Mouse (Mus musculus) cerebellum, adult 2 months (tissue): ENCODE data around the gene Ager. TPM values are rescaled to one million over a fixed set of nuclear protein-coding genes. Genes with fewer than 3 reads are reported as not detected.

Experiments
- DNase-seq, 2 experiments: peaks; one replicate each; pipeline ENCODE4 v3.0.0; 2021
- H3K27ac ChIP-seq: fragments of 200-500 bp; 2 replicates; pipeline ENCODE4 v1.5.1; 2012; ENCODE audit warnings: low read length, control low read depth, inconsistent platforms; ENCODE audit not compliant: insufficient read depth
- H3K27me3 ChIP-seq: fragments of 200-500 bp; 2 replicates; pipeline ENCODE4 v1.6.1; 2012; ENCODE audit warnings: inconsistent platforms, mild to moderate bottlenecking, low read length, moderate library complexity; ENCODE audit not compliant: control insufficient read depth, insufficient read depth
- H3K4me1 ChIP-seq: fragments of 200-500 bp; 2 replicates; pipeline ENCODE4 v1.6.1; 2011; ENCODE audit warnings: low read length; ENCODE audit not compliant: control insufficient read depth, insufficient read depth
- H3K4me3 ChIP-seq: fragments of 200-500 bp; replicated peaks from 2 replicates; pipeline ENCODE3; 2011; ENCODE audit warnings: mild to moderate bottlenecking, low read depth, low read length, control low read depth; ENCODE audit not compliant: insufficient read depth
- CTCF ChIP-seq: fragments of 200-500 bp; IDR thresholded peaks from 2 replicates; pipeline ENCODE4 v1.5.1; 2011; ENCODE audit warnings: low read depth, mild to moderate bottlenecking, control low read depth, low read length, moderate library complexity, borderline replicate concordance; ENCODE audit not compliant: insufficient read depth
- POLR2A ChIP-seq: fragments of 200-500 bp; IDR thresholded peaks from 2 replicates; pipeline ENCODE4 v1.6.1; 2011; ENCODE audit warnings: low read length, control low read depth, borderline replicate concordance; ENCODE audit not compliant: insufficient read depth
- WGBS: fragments of 180-500 bp; shearing (Covaris S2); methylation state at CpG from one replicate; pipeline ENCODE4 v1.1.7; 2018; 5-methylcytosine and 5-hydroxymethylcytosine counted together
- polyA plus RNA-seq: library from polyadenylated mRNA; depleted of rRNA; stranded (reverse); fragments of >200 nt; gene quantifications from 2 replicates; pipeline ENCODE4 v1.2.3, GENCODE M21; 2012

Gene Ager
- polyA plus RNA-seq, 1 experiment = 1.4 TPM

DNA sequence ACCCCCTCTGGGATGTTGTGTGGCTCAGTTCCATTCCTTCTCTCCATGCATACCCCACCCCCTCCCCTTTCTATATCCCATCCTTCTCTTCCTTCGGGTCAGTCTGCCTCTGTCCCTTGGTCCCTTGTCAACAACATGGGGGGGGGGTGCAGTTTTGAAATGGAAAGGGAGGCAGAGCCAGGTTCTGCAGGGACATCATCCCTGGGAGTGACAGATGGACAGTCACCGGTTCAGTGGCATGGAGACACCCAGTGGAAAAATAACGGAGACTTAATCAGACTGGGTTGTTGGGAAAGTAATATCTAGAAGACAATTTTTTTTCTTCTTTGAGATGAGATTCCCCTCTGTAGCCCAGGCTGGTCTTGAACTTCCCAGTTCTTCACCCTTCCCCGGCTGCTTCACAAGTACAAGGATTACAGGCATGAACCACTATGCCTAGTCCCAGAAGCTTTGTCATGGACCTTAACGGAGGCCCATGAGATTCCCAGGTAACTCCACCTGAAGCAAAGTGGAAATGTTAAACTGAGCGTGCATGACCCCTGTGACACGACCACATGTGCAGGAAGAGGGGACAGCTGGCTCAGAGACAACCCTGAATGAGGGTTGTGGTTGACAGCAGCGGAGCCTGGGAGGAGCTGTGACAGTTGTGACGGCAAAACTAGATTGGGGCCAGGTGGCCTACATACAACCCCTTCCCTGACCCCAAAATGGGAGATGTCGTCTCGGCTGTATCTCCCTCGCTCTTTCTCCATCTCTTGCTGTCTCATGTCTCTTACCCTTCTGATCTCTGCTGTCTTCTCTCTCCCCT lies 32.3 kb downstream of the Ager start:
- Histone ChIP-seq H3K27me3 (no peaks in the 10 kb centered on the region), H3K4me1 (peaks cover 10% of the 10 kb centered on the region), H3K27ac (peak overlapping the region; percentile 97), H3K4me3 (peak overlapping the region; percentile 79)
- TF ChIP-seq POLR2A (peak; percentile 28; the same call in 1 of the 2 replicates), CTCF (no peak)
- DNase-seq = peak; percentile 69 to 84
- WGBS = 6% methylated on average over 12 of the region's 12 CpGs

DNA sequence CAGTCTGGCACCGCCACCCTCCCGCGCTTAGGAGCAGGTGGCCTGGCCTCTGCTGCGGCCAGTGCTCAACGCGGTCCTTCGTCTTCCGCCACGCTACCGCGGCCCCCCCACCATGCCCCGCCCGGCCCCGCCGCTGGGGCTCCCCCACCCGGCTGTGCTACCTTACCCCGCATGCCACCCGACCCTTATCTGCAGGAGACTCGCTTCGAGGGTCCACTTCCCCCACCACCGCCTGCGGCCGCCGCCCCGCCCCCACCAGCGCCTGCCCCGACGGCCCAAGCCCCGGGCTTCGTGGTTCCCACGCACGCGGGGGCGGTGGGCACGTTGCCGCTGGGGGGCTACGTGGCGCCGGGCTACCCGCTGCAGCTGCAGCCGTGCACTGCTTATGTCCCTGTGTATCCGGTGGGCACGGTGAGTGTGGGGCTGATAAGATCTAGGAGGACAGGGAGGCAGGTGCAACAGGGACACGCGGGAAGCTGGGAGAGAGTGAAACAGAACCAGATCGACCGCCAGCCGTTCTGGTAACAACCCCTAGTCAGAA lies 33.2 kb downstream of the Ager start:
- peak overlapping the region; percentile 97 for H3K27ac ChIP-seq
- 1% methylated on average over 42 of the region's 48 CpGs for WGBS
- peak overlapping the region; percentile 79 for H3K4me3 ChIP-seq
- TF ChIP-seq POLR2A (no peak), CTCF (no peak)
- no peaks in the 10 kb centered on the region for H3K27me3 ChIP-seq
- peak; percentile 67 to 71 for DNase-seq
- H3K4me1 ChIP-seq = peaks cover 8% of the 10 kb centered on the region; the same call in 1 of the 2 replicates

DNA sequence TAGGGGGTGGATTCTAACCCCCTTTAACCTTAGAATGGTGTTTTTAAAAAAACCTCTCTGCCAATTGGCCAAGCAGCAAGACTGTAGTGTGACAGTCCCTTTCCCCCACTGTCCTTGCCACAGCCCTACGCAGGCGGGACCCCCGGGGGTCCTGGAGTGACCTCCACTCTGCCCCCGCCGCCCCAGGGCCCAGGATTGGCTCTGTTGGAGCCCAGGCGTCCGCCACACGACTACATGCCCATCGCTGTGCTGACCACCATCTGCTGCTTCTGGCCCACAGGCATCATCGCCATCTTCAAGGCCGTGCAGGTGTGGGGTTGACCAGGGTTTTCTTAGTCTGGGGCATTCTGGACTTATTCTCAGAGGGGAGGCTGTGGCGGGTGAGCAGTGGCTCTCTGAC lies 34.0 kb downstream of the Ager start:
- H3K4me1 ChIP-seq = peaks cover 9% of the 10 kb centered on the region; the same call in 1 of the 2 replicates
- H3K27ac ChIP-seq = peak overlapping the region; percentile 97
- WGBS = 5% methylated on average over 12 of the region's 12 CpGs

DNA sequence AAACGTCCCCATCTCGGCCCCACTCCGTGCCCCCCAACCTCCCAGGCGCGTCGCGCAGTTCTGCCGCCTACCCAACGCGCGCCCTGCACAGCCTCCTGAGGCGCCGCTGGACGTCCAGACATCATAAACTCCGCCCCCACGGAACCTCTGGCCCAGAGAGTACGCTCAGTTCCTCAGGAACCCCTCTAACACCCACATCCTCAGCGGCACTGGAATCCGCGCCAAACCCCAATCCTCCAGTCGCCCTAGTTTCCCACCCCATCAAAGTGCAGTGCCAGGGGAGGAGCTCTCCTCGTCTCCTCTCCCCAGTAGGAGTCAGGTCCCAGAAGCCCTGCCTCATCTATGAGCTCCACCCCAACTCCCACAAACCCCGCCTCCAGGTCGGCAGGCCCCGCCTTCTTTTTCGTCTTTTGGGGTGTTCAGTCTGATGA lies 34.6 kb downstream of the Ager start:
- no peak for TF ChIP-seq CTCF
- peak; percentile 39; the same call in 1 of the 2 replicates for TF ChIP-seq POLR2A
- Histone ChIP-seq H3K4me1 (peaks cover 14% of the 10 kb centered on the region), H3K4me3 (peak overlapping the region; percentile 79), H3K27ac (peak overlapping the region; percentile 97), H3K27me3 (no peaks in the 10 kb centered on the region)
- 3% methylated on average over 26 of the region's 26 CpGs for WGBS
- peak; percentile 89 to 90 for DNase-seq

More for the DNA sequence above, 34.0 kb downstream of the Ager start:
- no peaks in the 10 kb centered on the region for H3K27me3 ChIP-seq
- peak; percentile 61 to 65 for DNase-seq
- peak overlapping the region; percentile 79 for H3K4me3 ChIP-seq
- TF ChIP-seq POLR2A (no peak), CTCF (no peak)

DNA sequence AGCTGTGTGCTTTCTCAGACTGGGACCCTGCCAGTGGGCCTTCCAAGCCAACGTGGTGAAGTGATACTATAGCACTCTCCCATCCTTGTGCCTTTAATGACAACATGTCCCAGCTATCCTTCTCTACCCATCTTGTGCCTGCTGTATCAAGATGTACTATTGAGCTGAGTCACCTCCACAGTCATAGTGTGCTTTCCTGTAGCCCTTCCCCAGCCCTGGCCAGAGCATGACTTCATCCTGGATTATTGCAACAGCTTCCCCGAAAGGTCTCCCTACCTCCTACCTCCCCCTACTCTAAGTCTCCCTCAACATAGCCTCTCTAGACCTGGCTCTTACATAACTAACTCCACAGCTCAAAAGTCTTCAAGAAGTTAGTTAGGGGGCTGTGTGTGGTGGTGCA lies 38.0 kb downstream of the Ager start:
- H3K4me3 ChIP-seq = no peak overlapping the region
- 60% methylated on average over 2 of the region's 2 CpGs for WGBS
- no peak for DNase-seq
- no peak overlapping the region for H3K27ac ChIP-seq
- TF ChIP-seq CTCF = no peak
- peak; percentile 21; the same call in 1 of the 2 replicates for TF ChIP-seq POLR2A
- peaks cover 37% of the 10 kb centered on the region for H3K4me1 ChIP-seq
- no peaks in the 10 kb centered on the region for H3K27me3 ChIP-seq

DNA sequence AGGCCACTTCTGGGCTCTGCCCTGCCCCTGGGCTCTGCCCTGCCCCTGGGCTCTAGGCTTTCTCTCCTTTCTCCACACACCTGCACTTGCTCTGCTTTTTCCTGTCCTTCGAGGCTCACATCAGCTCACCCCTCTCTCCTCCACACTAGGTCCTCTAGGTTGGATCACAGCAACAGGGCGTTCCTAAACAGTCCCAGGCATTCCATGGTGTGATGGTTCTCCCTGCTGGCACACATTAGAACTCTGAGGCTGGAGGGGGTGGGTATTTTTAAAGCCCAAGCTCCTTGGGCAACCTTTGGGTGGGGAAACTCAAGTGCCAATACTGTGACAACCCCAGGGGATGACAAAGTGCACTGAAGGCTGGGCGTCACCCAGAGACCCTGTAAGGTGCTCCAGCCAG lies 39.8 kb downstream of the Ager start:
- Histone ChIP-seq H3K4me1 (peaks cover 50% of the 10 kb centered on the region), H3K27ac (0 out of 2 replicates have a peak overlapping the region, but pooled peaks have one; percentile 27), H3K27me3 (no peaks in the 10 kb centered on the region), H3K4me3 (no peak overlapping the region)
- TF ChIP-seq POLR2A (no peak), CTCF (no peak)
- 44% methylated on average over 3 of the region's 3 CpGs for WGBS
- DNase-seq = peak in 1 of 2 experiments; percentile 36

DNA sequence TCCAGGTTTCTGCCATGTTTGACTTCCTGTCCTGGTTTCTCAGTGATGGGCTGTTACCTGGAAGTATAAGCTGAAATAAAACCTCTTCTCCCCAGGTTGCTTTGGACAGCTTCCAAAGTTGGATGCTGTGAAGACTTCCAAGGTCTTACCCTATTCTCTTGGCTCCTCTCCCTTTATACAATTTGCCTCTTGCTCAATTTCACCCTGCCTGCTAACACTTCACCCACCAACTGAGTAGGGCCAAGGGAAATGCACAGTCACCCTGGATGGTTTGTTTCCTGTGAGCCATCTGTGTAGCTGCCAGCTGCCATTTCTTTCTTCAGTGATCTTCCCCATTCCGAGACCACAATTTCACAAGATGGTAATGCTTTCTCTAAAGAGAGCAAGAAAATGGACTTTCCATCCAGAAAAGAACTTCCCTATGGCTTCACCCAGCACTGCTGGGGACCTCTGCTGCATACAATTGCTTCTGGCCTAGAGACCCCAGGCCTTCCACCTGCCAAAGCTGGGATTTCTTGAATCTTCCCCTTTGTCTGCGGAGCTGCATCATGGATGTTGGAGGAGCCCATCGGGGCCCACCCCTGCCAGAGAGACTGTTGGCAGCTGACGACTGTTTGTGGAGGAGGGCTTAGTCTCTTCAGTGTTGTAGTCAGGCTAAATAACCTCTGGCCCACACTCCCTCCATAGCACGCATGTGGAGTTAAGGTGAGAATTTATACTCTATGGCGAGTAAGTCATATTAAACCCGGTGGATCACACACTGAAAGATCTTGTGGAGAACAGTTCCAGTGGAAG lies 42.0 kb downstream of the Ager start:
- TF ChIP-seq POLR2A = no peak
- H3K27me3 ChIP-seq = no peaks in the 10 kb centered on the region
- peak; percentile 44 to 52 for DNase-seq
- no peak overlapping the region for H3K4me3 ChIP-seq
- WGBS = 51% methylated on average over 7 of the region's 7 CpGs
- H3K27ac ChIP-seq = peak overlapping the region; percentile 98
- H3K4me1 ChIP-seq = peaks cover 54% of the 10 kb centered on the region
